Mouse (Mus musculus) cerebellum, postnatal 25 days (tissue): ENCODE results near the gene Rtp2.

Experiments used
- DNase-seq, 2 experiments: peaks; one replicate each; pipeline ENCODE4 v3.0.0; 2021; ENCODE audit warnings: mixed read lengths in 2 of 2

Gene Rtp2

DNA sequence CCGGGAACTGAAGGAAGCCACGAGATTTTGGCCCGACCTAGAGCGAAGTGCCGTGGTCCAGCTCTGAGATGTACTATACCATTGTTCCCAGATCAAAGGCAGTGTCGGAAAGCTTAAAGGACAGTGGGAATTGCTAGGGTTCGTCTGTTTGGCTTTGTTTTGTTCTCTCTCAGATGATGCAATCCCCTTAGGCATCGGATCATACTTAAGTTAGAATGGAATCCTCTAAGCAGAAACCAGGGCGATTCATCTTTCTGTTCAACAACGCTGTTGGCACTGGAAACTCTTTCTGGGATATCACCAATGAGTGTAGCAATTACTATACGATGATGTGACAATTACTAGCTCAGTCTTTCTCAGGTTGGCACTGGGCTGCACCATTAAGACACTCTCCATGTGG is at the start of gene Rtp2:
Gene Rtp2, minus strand, starts transcription at position 101 of the 400 bp plus-strand sequence.
- no peak for DNase-seq

DNA sequence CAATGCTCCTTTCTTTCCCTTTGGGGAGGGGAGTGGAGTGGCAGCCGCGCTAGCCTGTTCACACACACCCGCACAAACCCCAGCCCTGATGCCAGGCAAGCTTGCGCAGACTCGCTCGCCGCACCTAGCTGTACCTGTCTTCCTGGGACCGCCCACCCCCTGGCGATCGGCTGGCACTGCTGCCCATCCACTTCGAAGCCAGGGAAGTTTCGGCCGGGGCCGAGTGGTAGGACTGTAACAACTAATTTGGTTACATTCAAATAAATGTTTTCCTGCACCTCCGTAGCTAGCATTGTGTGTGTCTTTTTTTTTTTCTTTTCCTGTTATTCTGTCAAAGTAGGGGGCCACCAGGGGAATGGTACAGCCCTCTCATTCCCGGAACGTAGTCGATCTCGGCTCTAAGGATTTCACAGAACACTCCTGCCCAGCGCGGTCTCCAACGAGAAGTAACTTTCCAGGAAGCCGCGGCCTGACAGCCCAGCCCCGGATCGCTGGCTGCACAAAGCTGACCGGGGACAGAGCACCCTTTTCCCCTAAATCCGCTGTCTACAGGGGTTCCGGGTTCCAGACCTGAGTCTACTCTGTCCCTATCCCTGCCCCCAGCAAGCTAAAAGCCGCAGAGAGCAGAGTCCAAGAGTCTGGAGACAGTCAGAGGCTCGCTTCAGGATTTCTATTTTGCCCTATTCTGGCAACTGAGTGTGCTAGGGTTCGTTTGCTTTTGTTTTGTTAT is 49.0 kb upstream of the Rtp2 start:
- DNase-seq, result peak; percentile 42 to 57

DNA sequence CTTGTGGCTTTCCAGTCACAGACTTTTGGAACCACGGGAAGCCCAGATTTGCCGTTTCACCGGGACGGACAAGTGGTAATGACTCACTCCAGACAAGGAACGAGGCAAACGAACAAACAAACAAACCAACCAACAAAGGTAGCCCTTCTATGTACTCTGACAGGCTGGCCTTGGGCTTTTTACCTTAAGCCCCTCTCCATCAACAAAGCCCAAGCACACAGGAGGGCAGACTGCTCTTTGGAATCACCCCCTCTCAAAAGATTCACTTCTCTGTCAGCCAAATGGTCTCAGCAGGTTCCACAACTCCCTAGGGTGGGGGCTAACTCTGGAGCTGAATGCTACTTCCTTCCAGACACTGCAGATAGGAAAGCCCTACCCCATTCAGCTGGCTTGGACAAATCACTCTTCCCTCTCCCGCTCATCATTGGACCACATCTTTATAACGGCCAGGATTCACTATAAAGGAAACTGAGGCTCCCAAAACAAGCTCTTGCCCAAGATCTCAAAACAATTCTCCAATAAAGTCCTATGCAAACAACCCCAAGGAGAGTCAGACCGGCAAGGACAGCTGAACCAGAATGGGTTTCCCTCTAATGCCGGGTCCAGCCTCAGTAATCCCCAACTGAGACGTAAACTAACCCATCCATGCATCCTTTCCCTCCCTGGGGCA is 48.1 kb upstream of the Rtp2 start:
- peak; percentile 36 to 39 for DNase-seq

DNA sequence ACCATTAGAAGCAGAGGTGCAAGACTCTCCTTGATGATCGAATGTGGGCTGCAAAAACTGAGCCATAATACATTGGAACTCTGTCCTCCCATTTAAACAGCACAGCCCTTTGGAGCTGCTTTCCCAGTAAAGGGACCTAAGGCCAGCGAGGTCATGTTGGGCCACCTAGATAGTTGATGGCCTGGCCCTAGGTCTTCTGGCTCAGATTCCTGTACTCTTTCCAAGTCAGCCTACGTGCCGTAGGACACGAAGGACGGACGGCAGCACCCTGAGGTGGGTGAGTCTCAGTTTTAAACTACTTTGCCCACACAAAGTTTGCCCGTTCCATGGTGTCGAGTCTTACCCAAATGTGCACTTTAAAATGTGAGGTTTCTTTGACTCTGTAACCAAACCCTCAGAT is 47.3 kb upstream of the Rtp2 start:
- no peak for DNase-seq

DNA sequence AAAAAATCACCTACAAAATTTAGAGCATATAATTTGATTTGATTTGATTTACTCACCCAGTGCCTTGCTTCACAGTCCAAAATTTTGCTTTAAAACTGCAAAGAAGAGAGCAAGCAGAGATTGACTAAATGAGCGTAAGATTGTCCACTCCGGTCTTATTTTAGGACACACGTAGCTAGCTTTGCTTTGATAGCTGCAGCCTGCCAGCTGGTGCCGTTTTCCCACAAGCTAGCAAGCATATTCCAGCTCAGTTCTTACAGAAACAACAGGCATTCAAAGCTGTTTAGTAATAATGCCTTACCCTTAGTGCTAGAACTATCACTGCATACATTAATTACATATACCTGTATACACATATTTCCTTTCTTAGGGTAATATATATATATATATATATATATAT is 46.3 kb upstream of the Rtp2 start:
- DNase-seq, result peak in 1 of 2 experiments; percentile 46

DNA sequence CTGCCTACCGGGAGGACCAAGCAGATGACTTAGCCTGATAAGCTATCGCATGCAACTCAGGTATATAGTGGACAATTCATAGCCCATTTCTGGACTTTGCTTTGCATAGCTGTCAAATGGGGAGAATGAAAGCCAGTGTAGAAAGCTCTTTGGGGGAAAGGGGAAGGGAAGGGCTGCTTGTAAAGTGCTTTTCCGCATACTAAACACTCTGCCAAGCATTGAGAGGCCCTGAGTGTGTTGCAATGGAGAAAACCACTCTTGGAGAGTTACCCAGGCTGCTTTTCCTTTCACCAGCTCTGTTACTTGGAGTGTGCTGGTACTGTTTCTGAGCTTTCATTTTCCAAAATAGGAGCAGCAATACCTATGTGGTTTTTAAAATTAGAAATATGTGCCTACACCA is 45.5 kb upstream of the Rtp2 start:
- no peak for DNase-seq

DNA sequence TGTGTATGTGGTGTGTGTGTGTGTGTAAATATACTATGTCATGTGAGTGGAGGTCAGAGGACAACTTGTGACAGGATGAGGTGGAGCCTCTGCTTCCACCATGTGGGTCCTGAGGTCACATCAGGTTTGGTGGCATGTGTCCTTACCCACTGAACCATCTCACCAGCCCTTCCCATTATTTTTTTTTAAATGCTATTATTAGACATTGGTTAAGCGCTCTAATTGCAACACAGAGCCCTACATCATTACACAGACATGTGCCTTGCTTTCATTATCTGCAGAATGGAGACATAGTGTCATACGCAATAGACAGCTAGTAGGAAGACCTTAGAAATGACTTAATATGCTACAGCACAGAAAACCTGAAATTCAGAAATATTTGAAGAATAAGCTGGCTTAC is 44.0 kb upstream of the Rtp2 start:
- DNase-seq, result no peak

DNA sequence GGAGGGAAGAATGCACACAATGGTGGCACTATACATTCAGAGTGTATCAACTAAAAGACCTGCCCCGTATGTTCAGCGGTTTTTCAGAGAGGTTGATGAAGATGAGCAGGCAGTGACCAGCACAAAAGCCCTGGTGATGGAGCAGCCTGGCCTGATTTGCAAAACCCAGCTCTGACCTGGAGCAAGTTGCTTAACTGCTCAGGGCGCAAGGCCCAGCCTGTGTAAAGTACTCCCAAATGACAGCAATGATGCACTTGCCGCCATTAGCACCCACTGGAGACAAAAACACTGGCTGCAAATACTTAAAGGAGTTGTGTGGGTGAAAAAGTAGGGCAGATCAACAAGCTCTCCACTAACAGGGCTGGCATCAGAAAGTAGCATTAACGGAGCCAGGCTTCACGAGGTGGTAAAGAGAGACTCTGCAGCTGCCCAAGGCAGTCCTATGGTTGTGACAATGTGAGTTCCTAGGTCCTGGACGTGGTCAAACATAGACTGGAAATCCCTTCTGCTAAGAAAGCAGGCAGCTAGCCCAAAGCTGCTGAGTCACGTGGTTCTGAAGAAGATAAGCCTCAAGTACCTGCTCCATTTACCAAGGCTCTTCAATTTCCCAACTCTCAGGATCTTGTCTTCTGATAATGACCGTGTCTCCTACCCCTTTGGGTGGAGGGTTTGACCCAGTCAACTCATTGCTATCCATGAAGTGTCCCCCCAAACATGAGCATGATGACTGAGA is 41.6 kb upstream of the Rtp2 start:
- no peak for DNase-seq

DNA sequence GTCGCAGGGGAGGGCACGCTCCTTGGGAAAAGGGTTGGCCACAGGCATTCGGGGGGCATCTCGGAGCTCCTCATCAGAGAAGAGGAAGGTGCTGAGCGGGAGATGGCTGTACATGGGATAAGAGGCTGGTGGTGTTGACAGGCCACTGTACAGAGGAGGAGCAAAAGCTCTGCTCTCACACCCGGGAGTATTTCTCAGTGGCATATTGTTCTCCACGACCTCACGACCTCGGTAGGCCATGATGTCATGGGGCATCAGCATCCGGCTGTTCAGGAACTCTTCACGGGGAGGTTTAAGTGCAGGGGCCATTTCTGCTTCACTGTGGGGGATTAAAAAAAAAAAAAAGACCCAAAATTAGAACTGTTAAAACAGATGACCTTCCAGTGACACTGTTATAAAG is 40.7 kb upstream of the Rtp2 start:
- no peak for DNase-seq

DNA sequence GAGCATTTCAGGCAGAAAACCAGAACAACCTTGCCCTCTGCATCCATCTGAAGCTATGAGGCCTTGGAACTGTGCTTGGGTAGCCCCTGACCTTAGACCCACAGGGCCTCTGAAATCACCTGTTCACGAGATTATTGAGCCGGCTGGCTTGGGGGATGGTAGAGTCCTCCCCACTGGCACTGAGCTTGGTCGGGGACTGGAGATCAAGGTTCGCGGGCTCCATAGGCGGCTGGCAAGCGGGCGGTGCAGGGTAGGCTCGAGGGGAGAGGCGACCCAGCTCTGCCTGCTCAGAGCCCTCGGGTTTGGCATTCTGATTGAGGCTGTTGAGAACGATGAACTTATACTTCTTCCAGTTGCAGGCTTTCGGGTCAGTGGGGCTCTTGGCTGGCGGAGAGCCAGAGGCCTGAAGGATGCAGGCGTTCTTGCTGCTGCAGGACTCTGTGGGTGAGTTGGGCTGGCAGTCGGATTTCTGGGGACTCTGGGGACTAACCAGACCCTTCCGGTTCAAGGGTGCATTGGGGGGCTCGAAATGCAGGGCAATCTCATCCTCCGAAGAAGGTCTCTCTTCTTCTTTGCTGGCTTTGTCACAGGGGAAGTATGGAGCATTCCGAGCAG is 40.0 kb upstream of the Rtp2 start:
- no peak for DNase-seq

DNA sequence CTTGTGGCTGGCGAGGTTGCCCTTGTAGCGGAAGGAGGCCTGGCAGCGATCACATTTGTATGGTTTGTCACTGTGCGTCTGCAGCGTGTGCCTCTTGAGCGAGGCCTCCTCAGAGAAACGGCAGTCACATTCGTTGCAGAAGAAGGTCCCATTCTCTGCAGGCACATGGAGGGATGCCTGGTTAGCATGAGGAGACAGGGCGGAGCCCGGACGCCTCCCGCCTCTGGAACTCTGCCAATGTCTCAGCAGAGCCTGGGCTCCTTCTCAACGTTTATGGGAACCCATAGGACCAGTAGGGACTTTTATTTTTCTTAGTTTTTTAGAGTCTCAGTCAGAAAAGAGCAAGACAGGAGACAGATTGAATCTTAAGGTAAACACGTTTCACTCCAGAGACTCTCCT is 37.7 kb upstream of the Rtp2 start:
- DNase-seq, result peak in 1 of 2 experiments; percentile 57

DNA sequence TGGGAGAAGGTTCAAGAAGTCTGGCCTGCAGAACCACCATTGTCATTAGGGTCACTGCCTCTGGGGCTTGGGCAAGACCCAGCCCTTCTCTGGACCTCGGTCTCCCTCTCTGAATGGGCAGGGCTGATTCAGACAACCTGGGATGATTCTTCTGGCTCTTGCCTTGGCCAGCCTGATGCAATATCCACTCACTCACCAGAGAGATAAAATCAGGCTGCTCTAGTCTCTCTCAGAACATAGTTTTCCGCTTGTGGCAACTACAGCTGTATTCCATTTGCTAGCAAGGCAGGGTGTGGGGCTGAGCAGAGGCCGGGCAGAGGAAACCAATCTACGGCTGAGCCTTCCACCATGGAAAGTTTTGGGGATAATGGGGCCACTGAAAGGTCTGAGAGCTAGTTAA is 36.7 kb upstream of the Rtp2 start:
- DNase-seq, result no peak

DNA sequence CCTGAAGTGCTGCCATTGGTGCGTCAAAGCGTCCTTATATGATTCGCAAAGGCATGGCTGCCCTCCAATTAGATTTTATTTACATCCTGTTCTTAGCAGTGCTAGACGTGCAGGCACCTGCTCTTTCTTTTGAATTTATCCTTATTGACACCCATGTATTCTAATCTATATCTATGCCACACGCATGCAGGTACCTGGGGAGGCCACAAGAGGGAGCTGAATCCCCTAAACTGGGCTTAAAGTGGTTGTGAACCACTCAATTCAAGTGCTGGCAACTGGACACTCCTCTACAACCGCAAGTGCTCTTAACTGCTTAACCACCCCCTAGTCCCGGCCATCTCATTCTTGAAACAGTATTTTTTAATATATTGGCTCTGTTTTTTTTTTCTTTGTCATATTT is 35.1 kb upstream of the Rtp2 start:
- peak in 1 of 2 experiments; percentile 40 for DNase-seq

DNA sequence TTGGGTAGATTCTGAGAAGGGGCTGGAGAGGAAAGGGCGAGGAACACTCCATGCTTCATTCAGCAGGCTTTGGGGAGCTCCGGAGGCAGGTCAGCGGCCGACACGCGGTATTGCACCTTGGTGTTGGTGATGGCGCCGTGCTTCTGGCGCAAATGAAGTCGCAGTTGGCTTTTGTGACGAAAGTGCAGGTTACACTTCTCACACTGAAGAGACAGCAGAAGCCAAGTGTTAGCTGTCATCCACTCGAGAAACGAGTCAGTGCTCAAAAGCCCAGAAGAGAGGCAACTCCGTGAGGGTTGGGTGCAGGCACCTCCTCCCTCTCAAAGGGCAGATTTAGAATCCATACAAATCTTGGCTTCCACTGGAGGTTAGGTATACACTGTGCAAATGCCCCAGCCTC is 33.9 kb upstream of the Rtp2 start:
- no peak for DNase-seq

DNA sequence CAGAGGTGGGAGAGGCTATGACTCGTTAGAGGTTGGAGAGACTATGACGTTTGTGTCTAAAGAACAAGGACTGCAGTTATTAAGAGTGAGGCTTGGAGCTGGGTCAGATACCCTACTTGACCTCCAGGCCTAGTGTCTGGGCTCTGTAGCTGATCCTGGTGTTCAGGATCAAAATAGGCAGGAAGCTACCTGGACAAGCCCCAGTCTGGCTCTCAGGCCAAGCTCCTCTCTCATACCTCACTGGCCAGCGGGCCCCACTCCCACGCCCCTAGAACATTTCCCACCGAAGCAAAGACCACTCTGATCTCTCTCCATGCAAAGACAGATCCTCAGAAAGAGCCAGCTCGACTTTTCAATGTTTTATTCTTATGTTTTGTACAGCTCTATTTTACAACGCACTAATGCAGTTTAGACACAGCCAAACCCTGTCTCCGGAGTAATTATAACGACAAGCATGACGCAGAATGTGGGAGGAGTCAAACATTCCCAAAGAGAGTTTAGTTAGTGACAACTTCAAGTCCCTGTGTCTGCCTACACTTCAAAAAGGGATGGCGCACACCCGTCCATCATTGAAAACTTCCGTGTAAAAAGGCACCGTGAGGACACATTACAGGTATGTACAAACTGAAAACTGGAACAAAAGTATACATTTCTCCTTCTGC is 32.6 kb upstream of the Rtp2 start:
- DNase-seq, result no peak

DNA sequence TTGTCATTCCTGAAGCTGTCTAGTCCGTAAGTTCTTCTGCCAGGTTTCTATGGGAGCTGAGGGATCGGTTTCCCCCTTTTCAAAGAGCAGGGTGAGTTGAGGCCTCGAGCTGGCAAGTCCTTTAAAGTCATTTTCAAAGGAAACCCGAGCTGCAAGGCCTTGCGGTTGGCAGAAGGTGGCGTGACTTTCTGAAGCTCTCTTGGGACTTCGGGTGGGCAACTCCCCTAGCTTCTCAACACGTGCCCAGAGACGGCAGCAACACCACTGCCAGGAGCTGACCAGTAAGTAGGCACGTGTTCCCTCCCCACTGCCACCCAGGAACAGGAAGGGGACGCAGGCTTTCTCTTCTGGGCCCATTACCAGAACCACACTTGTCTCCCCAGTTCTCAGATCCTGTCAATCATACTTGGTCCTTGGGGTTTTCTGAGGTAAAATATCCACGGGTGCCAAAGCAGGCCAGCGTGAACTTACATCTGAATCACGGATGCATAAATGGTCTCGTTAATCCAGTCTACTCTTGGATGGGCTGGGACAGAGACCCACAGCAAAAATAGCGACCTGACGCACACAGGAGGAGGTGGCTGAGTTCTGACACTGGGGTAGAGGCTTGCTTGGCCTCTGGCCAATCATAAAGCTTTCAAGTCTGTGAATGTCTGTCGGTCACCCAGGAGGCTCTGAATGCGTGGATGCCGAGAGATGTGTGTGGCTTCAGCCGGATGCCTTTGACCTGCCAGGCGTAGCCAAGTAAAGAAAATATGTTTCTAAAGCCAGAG is 31.9 kb upstream of the Rtp2 start:
- DNase-seq, result peak in 1 of 2 experiments; percentile 32

DNA sequence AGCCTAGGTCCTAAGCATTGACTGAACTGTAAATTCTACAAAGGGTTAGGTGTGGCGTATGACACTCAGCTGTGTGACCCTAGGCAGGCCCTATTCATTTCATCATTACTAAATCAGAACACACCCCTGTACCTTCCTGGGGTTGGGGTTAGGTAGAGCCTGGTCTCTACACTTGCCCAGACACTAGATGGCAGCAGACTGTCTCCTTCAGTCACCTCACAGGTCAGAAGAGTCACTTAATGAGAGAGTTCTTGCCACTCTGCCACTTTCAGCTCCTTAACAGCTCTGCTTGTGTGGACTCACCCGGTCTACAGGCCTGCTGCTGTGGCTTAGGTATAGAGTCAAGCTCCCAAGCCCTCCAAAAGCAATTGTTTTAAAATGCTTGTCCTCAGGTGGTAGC is 30.2 kb upstream of the Rtp2 start:
- DNase-seq, result peak in 1 of 2 experiments; percentile 53

DNA sequence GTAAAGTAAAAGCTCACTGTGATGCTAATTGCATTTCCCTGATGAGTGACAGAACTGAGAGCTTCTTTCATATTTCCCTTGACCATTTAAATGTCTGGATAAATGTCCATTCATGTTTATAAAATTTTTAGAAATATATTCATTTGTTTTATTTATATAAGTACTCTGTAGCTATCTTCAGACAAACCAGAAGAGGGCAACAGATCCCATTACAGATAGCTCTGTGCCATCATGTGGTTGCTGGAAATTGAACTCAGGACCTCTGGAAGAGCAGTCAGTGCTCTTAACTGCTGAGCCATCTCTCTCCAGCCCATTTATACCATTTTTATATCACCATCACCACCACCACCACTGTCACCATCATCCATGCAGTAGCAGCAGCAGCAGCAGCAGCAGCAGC is 26.7 kb upstream of the Rtp2 start:
- no peak for DNase-seq

DNA sequence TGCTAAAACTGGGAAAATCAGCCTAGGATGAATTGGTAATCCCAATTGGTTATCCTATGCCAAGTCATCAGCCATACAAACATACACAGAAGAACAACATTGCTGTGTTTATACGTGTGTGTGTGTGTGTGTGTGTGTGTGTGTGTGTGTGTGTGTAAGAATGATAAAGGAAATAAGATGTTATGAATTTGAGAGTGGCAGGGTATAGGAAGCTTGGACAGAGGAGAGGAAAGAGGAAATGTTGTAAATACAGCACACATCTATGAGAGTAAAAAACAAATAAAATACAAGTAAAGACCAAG is 21.7 kb upstream of the Rtp2 start:
- DNase-seq, result no peak

DNA sequence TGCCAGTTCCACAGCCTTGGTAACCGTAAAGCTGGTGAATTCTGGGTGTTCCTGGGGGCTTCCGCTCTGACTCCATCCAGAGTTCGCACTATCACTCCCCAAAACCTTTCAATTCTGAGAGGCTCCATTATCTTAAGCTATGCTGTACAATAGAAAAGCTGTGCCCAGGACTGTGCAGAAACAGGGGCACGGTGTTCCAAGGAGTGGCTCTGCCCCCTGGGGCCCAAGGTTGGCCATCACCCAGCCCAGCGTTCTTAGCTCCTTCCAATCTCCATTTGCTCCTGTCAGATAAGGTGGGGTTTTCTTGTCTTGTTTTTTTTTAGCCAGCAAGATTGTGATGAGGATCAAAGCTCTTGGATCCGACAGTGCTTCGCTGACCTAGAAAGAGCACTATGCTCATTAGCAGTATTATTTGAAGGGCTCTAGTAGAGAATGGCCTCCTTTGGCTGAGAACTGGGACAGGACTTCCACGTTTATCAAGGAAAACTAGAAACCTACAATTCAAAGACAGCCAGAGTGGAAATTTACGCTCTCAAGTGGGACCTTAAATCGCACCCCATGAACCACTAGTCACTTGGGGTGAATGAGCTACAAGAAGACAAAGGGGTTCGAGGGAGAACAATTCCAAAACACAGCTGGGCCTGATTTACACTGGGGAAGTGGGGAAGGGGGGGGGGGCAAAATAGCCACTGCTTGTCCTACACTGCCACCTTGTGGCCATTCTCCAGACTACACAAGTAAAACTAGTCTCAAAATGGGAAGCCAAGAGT is 21.2 kb upstream of the Rtp2 start:
- DNase-seq, result peak in 1 of 2 experiments; percentile 73

DNA sequence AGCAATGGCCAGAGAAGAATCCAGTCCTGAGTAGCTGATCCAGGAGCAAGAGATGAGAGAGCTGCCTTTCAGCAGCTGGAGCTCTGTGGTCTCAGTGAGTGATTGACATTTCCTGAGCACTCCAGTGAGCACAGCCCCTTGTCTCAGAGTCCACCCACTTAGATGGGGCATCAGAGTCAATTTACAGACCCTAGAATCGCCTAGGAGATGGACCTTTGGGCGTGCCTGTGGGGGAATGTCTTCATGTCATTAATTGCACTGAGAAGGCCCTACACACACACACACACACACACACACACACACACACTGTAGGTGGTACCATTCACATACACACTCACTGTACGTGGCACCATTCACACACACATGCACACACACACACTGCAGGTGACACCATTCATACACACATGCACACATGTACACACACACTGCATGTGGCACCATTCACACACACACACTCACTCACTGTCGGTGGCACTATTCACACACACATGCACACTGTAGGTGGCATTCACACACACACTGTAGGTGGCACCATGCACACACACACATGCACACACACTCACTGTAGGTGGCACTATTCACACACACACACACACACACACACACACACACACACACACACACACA is 20.0 kb upstream of the Rtp2 start:
- no peak for DNase-seq
